ENCODE assay signal across 26 mouse cellular contexts in genomic region chr7:75411226-75411625, GRCm38 (mm10).
"Had no signal": no experiment of that assay in that cellular context is flagged by ENCODE, and none has a peak within 500 bp of the region (broad histone marks: within the 10 kb centered on the region; RNA-seq: fewer than 3 reads in every experiment).

No protein-coding gene starts in this region.

- DNase-seq: kidney, adult 9 months; kidney, postnatal 14 days; kidney, postnatal 4 days; layer of hippocampus, adult 9-11 months; liver; lung, adult 18-20 months; lung, postnatal 10 days; lung, postnatal 36 days; midbrain, embryonic 14.5 days; right cerebral cortex, adult 18-20 months; right cerebral cortex, postnatal 14 days; right cerebral cortex, postnatal 4 days; spleen, adult 18-20 months; thymus, adult 2 months; thymus, postnatal 14 days; thymus, postnatal 4 days had no signal

- H3K9me3 ChIP-seq: limb, embryonic 10.5 days; limb, embryonic 13.5 days; liver, embryonic 12.5 days; liver, embryonic 15.5 days; lung, embryonic 15.5 days; midbrain, embryonic 10.5 days; neural tube, embryonic 12.5 days; neural tube, embryonic 15.5 days; stomach, embryonic 15.5 days had no signal

- ATAC-seq: liver, embryonic 12.5 days had no signal

- H3K9ac ChIP-seq: limb, embryonic 13.5 days; liver, embryonic 12.5 days; liver, embryonic 15.5 days; lung, embryonic 15.5 days; neural tube, embryonic 12.5 days; neural tube, embryonic 15.5 days; stomach, embryonic 15.5 days had no signal

- H3K4me2 ChIP-seq: limb, embryonic 13.5 days; liver, embryonic 12.5 days; liver, embryonic 15.5 days; lung, embryonic 15.5 days; neural tube, embryonic 12.5 days; neural tube, embryonic 15.5 days; stomach, embryonic 15.5 days had no signal

- H3K36me3 ChIP-seq: limb, embryonic 10.5 days; limb, embryonic 13.5 days; liver, embryonic 12.5 days; liver, embryonic 15.5 days; lung, embryonic 15.5 days; midbrain, embryonic 10.5 days; neural tube, embryonic 12.5 days; neural tube, embryonic 15.5 days; stomach, embryonic 15.5 days had no signal

- H3K27ac ChIP-seq: limb, embryonic 10.5 days; limb, embryonic 13.5 days; liver, embryonic 12.5 days; liver, embryonic 15.5 days; lung, embryonic 15.5 days; midbrain, embryonic 10.5 days; neural tube, embryonic 12.5 days; neural tube, embryonic 15.5 days had no signal

- H3K27me3 ChIP-seq: limb, embryonic 13.5 days; liver, embryonic 12.5 days; liver, embryonic 15.5 days; lung, embryonic 15.5 days; neural tube, embryonic 12.5 days; neural tube, embryonic 15.5 days; stomach, embryonic 15.5 days had no signal

- H3K4me1 ChIP-seq: limb, embryonic 13.5 days; liver, embryonic 12.5 days; neural tube, embryonic 12.5 days; neural tube, embryonic 15.5 days had no signal

- H3K4me3 ChIP-seq: limb, embryonic 10.5 days; limb, embryonic 13.5 days; liver, embryonic 12.5 days; liver, embryonic 15.5 days; lung, embryonic 15.5 days; megakaryocyte, embryonic 14.5 days; midbrain, embryonic 10.5 days; neural tube, embryonic 12.5 days; neural tube, embryonic 15.5 days; stomach, embryonic 15.5 days had no signal
